Mouse (Mus musculus): ENCODE data around the gene Nufip2.

DNA sequence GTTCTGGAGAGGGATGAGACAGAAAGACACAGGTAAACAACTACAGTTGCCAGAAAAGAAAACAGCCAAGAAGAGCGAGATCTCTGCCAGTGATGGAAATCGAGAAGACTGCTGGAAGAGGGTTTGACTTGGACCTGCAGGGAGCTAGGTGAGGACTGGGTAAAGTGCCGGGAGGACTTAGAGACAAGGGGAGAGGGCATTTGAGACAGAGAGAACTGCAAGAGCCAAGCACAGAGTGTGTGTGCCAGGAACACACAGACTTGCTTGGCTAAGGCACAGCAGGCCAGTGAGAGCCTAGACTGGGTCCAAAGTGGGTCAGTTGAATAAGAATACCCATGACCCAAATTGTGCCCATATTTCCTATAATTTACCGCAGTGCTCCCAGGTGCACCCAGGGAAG lies 40.5 kb upstream of the Nufip2 start:
- no peak for TF ChIP-seq CTCF (IDR thresholded peaks at IDR 0.05; ENCODE audit: low read depth, low read length)
- no peak for TF ChIP-seq POLR2A (IDR thresholded peaks at IDR 0.05; ENCODE audit: borderline replicate concordance, low read depth, low read length)
